Mouse (Mus musculus): Measurements from ENCODE around the gene Atp13a2. TPM values are rescaled to one million over a fixed set of nuclear protein-coding genes. Genes with fewer than 3 reads are reported as not detected.

Gene Atp13a2
- total RNA-seq, 1 experiment = 31.1 TPM

DNA sequence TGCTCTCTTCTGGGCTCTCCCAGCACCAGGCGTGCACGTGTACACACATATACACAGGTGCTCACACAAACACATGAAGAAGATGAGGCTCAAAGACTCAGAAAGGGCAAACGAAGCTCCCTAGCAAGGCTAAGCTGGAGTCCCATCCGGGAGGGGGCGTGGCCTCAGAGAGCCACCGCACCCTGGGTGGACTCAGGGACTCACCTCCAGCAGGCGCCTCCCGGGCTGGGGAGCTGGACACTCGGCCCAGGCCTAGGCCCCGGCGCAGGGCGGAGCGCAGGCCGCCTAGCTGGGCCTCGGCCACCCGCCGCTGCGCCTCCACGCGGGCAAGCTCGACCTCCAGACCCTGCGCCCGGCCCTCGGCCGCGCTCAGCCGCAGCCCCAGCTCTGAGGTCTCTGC, 38.3 kb downstream of the Atp13a2 start:
- Histone ChIP-seq H3K9me3 (ENCODE audit: control insufficient read depth, insufficient read depth, low read depth, low read length) (no peaks in the 10 kb centered on the region), H3K27ac (ENCODE audit: insufficient read depth, low read depth, low read length, poor library complexity, severe bottlenecking) (no peak overlapping the region), H3K36me3 (ENCODE audit: control insufficient read depth, insufficient read depth, low read length, poor library complexity, severe bottlenecking) (peaks cover 35% of the 10 kb centered on the region), H3K4me3 (ENCODE audit: insufficient read depth in 1 of 2, low read depth in 1 of 2, low read length in 2 of 2, poor library complexity in 1 of 2, severe bottlenecking in 1 of 2) (peak overlapping the region; percentile 20 to 58; a peak in 3 of 4 replicates), H3K9ac (ENCODE audit: insufficient read depth, low read depth, low read length, poor library complexity, severe bottlenecking) (peak overlapping the region; percentile 55; the same call in 1 of the 2 replicates), H3K4me1 (ENCODE audit: control insufficient read depth in 2 of 2, insufficient read depth in 2 of 2, low read length in 2 of 2, poor library complexity in 1 of 2) (peaks cover 1 to 11% of the 10 kb centered on the region in 2 experiments; a peak in 2 of 4 replicates)
- in situ Hi-C loops (cut with MboI; ENCODE audit: low sequenced_read_pairs in 2 of 2, unreplicated experiment in 2 of 2) = no loop called here
- no peak for TF ChIP-seq ZNF384 (IDR thresholded peaks at IDR 0.05; ENCODE audit: low read depth, low read length)
- no peak for TF ChIP-seq ZC3H11A (IDR thresholded peaks at IDR 0.05; ENCODE audit: borderline replicate concordance, low read depth, low read length)
- no peak for TF ChIP-seq MAFK (IDR thresholded peaks at IDR 0.05; ENCODE audit: insufficient read depth, low read depth, low read length)
- no peak for TF ChIP-seq CHD2 (IDR thresholded peaks at IDR 0.05; ENCODE audit: low read depth, low read length)
- no peak for TF ChIP-seq HCFC1 (IDR thresholded peaks at IDR 0.05; ENCODE audit: borderline replicate concordance, insufficient read depth, low read length)
- no peak for DNase-seq (ENCODE audit: low read depth, low spot score)

DNA sequence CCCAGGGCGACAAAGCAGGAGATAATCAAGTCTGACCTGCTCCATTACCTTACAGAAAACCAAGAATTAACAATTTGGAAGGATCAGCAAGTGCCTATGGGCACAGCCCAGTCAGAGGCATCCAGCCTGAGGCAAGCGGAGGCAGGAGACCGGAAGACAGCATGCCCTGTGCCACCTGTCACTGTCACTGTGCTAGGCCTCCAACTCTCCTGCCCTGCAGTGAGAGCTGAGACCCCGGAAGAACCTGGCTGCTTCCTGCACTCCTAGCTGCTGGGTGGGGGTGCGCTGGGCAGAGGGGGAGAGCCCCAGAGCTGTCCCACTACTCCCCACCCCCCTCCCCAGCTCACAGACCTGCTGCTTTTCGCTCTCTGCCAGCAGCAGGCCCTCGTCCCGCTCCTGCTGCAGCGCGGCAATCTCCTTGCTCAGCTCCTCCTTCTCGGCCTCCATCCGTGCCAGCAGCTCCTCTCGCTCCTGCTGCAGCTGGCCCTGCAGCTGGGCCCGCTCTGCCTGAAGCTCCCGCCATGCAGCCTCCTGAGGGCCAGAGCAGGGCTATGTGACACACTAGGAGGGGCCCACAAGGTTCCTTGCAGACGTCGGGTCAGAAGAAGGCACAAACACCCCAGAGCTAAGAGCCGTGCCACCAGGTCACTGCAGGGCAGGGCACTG, 44.0 kb downstream of the Atp13a2 start:
- peaks cover 37% of the 10 kb centered on the region for H3K36me3 ChIP-seq (ENCODE audit: control insufficient read depth, insufficient read depth, low read length, poor library complexity, severe bottlenecking)
- H3K4me1 ChIP-seq (ENCODE audit: control insufficient read depth in 2 of 2, insufficient read depth in 2 of 2, low read length in 2 of 2, poor library complexity in 1 of 2) = peaks cover 0 to under 1% of the 10 kb centered on the region in 2 experiments; a peak in 1 of 4 replicates
- no peak overlapping the region for H3K4me3 ChIP-seq (ENCODE audit: insufficient read depth in 1 of 2, low read depth in 1 of 2, low read length in 2 of 2, poor library complexity in 1 of 2, severe bottlenecking in 1 of 2)
- no peak for DNase-seq (ENCODE audit: low read depth, low spot score)
- H3K9me3 ChIP-seq (ENCODE audit: control insufficient read depth, insufficient read depth, low read depth, low read length) = no peaks in the 10 kb centered on the region
- TF ChIP-seq CHD2 (IDR thresholded peaks at IDR 0.05; ENCODE audit: low read depth, low read length) (no peak), MAFK (IDR thresholded peaks at IDR 0.05; ENCODE audit: insufficient read depth, low read depth, low read length) (no peak), HCFC1 (IDR thresholded peaks at IDR 0.05; ENCODE audit: borderline replicate concordance, insufficient read depth, low read length) (no peak), ZC3H11A (IDR thresholded peaks at IDR 0.05; ENCODE audit: borderline replicate concordance, low read depth, low read length) (no peak)
- no peak overlapping the region for H3K27ac ChIP-seq (ENCODE audit: insufficient read depth, low read depth, low read length, poor library complexity, severe bottlenecking)
- in situ Hi-C loops (cut with MboI; ENCODE audit: low sequenced_read_pairs in 2 of 2, unreplicated experiment in 2 of 2) = no loop called here
- no peak overlapping the region for H3K9ac ChIP-seq (ENCODE audit: insufficient read depth, low read depth, low read length, poor library complexity, severe bottlenecking)

DNA sequence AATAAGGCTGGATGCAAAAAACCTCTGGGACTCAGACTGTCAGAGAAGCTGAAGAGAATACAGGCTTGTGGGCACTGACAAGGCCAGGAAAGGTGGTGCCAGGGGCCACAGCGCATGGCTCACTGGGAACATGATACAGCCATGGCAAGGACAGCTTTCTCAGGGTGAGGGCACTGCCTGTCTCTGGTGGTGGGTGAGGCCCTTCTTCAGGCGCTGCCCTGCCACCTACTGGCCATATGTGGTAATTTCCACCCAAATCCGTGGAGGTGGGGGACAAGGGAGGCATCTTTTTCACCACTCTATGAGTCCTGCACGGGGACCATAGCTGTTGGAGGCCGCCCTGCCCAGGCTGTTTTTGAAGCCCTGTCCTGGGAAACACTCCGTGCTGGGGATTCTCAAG, 45.1 kb downstream of the Atp13a2 start:
- H3K4me3 ChIP-seq (ENCODE audit: insufficient read depth in 1 of 2, low read depth in 1 of 2, low read length in 2 of 2, poor library complexity in 1 of 2, severe bottlenecking in 1 of 2) = no peak overlapping the region
- in situ Hi-C loops (cut with MboI; ENCODE audit: low sequenced_read_pairs in 2 of 2, unreplicated experiment in 2 of 2) = no loop called here
- H3K9ac ChIP-seq (ENCODE audit: insufficient read depth, low read depth, low read length, poor library complexity, severe bottlenecking) = no peak overlapping the region
- TF ChIP-seq ZC3H11A (IDR thresholded peaks at IDR 0.05; ENCODE audit: borderline replicate concordance, low read depth, low read length) (no peak), MAFK (IDR thresholded peaks at IDR 0.05; ENCODE audit: insufficient read depth, low read depth, low read length) (no peak), CHD2 (IDR thresholded peaks at IDR 0.05; ENCODE audit: low read depth, low read length) (no peak), ZNF384 (IDR thresholded peaks at IDR 0.05; ENCODE audit: low read depth, low read length) (no peak), HCFC1 (IDR thresholded peaks at IDR 0.05; ENCODE audit: borderline replicate concordance, insufficient read depth, low read length) (no peak)
- H3K36me3 ChIP-seq (ENCODE audit: control insufficient read depth, insufficient read depth, low read length, poor library complexity, severe bottlenecking) = peaks cover 45% of the 10 kb centered on the region
- H3K4me1 ChIP-seq (ENCODE audit: control insufficient read depth in 2 of 2, insufficient read depth in 2 of 2, low read length in 2 of 2, poor library complexity in 1 of 2) = no peaks in the 10 kb centered on the region
- H3K27ac ChIP-seq (ENCODE audit: insufficient read depth, low read depth, low read length, poor library complexity, severe bottlenecking) = no peak overlapping the region
- no peaks in the 10 kb centered on the region for H3K9me3 ChIP-seq (ENCODE audit: control insufficient read depth, insufficient read depth, low read depth, low read length)
- DNase-seq (ENCODE audit: low read depth, low spot score) = peak; percentile 47

DNA sequence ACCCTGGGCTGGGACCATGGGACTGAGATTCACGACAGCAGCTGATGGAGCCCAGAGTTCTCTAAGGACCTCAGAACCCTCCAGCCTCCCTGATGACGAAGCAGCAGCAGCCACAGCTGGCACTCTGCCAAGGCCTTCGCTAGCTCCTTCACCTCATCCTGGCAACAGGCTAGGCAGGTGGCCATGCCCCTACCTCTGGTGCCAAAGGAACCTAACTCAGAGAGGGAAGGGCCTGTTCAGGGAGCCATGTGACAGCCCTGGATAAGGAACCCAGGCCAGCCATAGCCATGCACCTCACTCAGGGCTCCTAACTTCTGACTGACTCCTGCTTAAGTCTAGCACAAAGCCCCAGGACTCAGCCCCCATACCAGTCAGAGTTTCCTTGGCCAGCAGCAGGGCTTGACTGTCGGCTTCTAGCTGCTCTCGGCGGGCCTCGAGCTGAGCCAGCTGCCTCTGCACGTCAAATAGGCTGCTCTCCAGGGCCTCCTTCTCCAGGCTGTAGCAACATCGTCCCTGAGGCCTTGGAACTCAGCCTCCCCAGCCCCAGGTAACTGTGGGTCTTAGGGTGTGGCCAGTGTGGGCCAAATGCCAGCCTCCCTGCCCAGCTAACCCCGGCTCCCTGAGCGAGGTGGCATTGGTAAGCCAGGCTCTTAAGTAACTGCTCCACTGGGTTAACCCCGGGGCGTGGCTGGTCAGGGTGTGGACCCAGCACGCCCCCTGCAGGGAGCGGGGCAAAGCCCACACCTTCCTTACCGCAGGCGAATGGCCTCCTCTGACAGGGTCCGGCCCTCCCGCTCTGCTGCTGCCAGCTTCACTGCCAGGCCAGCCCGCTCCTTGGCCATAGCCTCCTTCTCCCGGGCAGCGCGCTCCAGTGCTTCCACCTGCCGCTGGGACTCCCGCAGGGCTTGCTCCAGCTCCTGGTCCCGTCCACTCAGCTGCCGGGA, 47.2 kb downstream of the Atp13a2 start:
- TF ChIP-seq ZC3H11A (IDR thresholded peaks at IDR 0.05; ENCODE audit: borderline replicate concordance, low read depth, low read length) = no peak
- no peak for TF ChIP-seq CHD2 (IDR thresholded peaks at IDR 0.05; ENCODE audit: low read depth, low read length)
- no peak for TF ChIP-seq HCFC1 (IDR thresholded peaks at IDR 0.05; ENCODE audit: borderline replicate concordance, insufficient read depth, low read length)
- TF ChIP-seq ZNF384 (IDR thresholded peaks at IDR 0.05; ENCODE audit: low read depth, low read length) = no peak
- TF ChIP-seq MAFK (IDR thresholded peaks at IDR 0.05; ENCODE audit: insufficient read depth, low read depth, low read length) = no peak

More for the DNA sequence above, 47.2 kb downstream of the Atp13a2 start:
- H3K27ac ChIP-seq (ENCODE audit: insufficient read depth, low read depth, low read length, poor library complexity, severe bottlenecking) = no peak overlapping the region
- H3K4me3 ChIP-seq (ENCODE audit: insufficient read depth in 1 of 2, low read depth in 1 of 2, low read length in 2 of 2, poor library complexity in 1 of 2, severe bottlenecking in 1 of 2) = no peak overlapping the region
- no peaks in the 10 kb centered on the region for H3K4me1 ChIP-seq (ENCODE audit: control insufficient read depth in 2 of 2, insufficient read depth in 2 of 2, low read length in 2 of 2, poor library complexity in 1 of 2)
- H3K36me3 ChIP-seq (ENCODE audit: control insufficient read depth, insufficient read depth, low read length, poor library complexity, severe bottlenecking) = peaks cover 42% of the 10 kb centered on the region
- H3K9ac ChIP-seq (ENCODE audit: insufficient read depth, low read depth, low read length, poor library complexity, severe bottlenecking) = no peak overlapping the region
- DNase-seq (ENCODE audit: low read depth, low spot score) = no peak
- no peaks in the 10 kb centered on the region for H3K9me3 ChIP-seq (ENCODE audit: control insufficient read depth, insufficient read depth, low read depth, low read length)
- in situ Hi-C loops (cut with MboI; ENCODE audit: low sequenced_read_pairs in 2 of 2, unreplicated experiment in 2 of 2) = no loop called here
